Mouse (Mus musculus) midbrain, embryonic 10.5 days (tissue): Measurements from ENCODE around the gene Zfp281. TPM values are rescaled to one million over a fixed set of nuclear protein-coding genes. Genes with fewer than 3 reads are reported as not detected.
A peak's percentile ranks its signal among the peaks of the same experiment; 100 is the strongest.

Experiments used
- DNase-seq: peaks from one replicate; pipeline ENCODE4 v3.0.0-alpha.2; 2017; ENCODE audit warnings: low spot score
- H3K27ac ChIP-seq: fragments of 300-500 bp; sonication (generic); replicated peaks from 2 replicates; pipeline ENCODE4 v1.5.1; 2016; ENCODE audit warnings: mild to moderate bottlenecking
- H3K27me3 ChIP-seq: fragments of 300-500 bp; sonication (generic); 2 replicates; pipeline ENCODE4 v1.6.1; 2016; ENCODE audit warnings: low read depth, mild to moderate bottlenecking; ENCODE audit not compliant: poor library complexity, severe bottlenecking
- H3K36me3 ChIP-seq: fragments of 300-500 bp; sonication (generic); 2 replicates; pipeline ENCODE4 v1.6.1; 2016; ENCODE audit warnings: mild to moderate bottlenecking, moderate library complexity
- H3K4me1 ChIP-seq: fragments of 300-500 bp; sonication (generic); 2 replicates; pipeline ENCODE4 v1.6.1; 2016
- H3K4me3 ChIP-seq: fragments of 300-500 bp; sonication (generic); 2 replicates; pipeline ENCODE4 v1.5.1; 2016; ENCODE audit warnings: mild to moderate bottlenecking, moderate library complexity
- H3K9me3 ChIP-seq: fragments of 300-500 bp; sonication (generic); replicated peaks from 2 replicates; pipeline ENCODE4 v1.6.1; 2016; ENCODE audit warnings: mild to moderate bottlenecking
- WGBS: fragments of 180-500 bp; shearing (Covaris S2); methylation state at CpG from one replicate; pipeline ENCODE4 v1.1.7; 2016; 5-methylcytosine and 5-hydroxymethylcytosine counted together
- polyA plus RNA-seq: library from polyadenylated mRNA; unstranded; fragments of >200 nt; fragmentation: Nextera tagmentation; extraction: Ambion mirVana; gene quantifications from 2 replicates; pipeline ENCODE4 v1.2.1, GENCODE M21; 2016

The Zfp281 gene
- polyA plus RNA-seq, 1 experiment from 2014 or later = 28.4 TPM

GRCm38 (mm10) chr1:136669926-136670325 lies 45.2 kb downstream of the Zfp281 start:
- H3K27me3 ChIP-seq = peaks cover 11% of the 10 kb centered on the region
- H3K4me3 ChIP-seq = no peak overlapping the region
- peaks cover 44% of the 10 kb centered on the region for H3K4me1 ChIP-seq
- no peak for DNase-seq
- no peaks in the 10 kb centered on the region for H3K9me3 ChIP-seq
- no peak overlapping the region for H3K27ac ChIP-seq
- 73% methylated on average over 7 of the region's 7 CpGs for WGBS
- H3K36me3 ChIP-seq = no peaks in the 10 kb centered on the region

GRCm38 (mm10) chr1:136670421-136670820 lies 45.7 kb downstream of the Zfp281 start:
- DNase-seq = no peak
- Histone ChIP-seq H3K4me1 (peaks cover 44% of the 10 kb centered on the region), H3K36me3 (no peaks in the 10 kb centered on the region), H3K27ac (no peak overlapping the region), H3K4me3 (no peak overlapping the region), H3K27me3 (peaks cover 11% of the 10 kb centered on the region), H3K9me3 (no peaks in the 10 kb centered on the region)
- 47% methylated on average over 16 of the region's 16 CpGs for WGBS

GRCm38 (mm10) chr1:136671767-136672434 lies 47.2 kb downstream of the Zfp281 start:
- Histone ChIP-seq H3K4me3 (no peak overlapping the region), H3K36me3 (no peaks in the 10 kb centered on the region), H3K4me1 (peaks cover 45% of the 10 kb centered on the region), H3K27me3 (peaks cover 11% of the 10 kb centered on the region), H3K27ac (no peak overlapping the region), H3K9me3 (no peaks in the 10 kb centered on the region)
- 91% methylated on average over 12 of the region's 12 CpGs for WGBS
- DNase-seq = no peak

- WGBS = 79% methylated on average over 6 of the region's 6 CpGs
- Histone ChIP-seq H3K36me3 (no peaks in the 10 kb centered on the region), H3K27ac (no peak overlapping the region), H3K4me1 (peaks cover 45% of the 10 kb centered on the region), H3K4me3 (no peak overlapping the region), H3K9me3 (no peaks in the 10 kb centered on the region), H3K27me3 (peaks cover 11% of the 10 kb centered on the region)
- DNase-seq = no peak
These were observed 47.9 kb downstream of the Zfp281 start for GRCm38 (mm10) chr1:136672564-136672963.

GRCm38 (mm10) chr1:136673293-136673692 lies 48.6 kb downstream of the Zfp281 start:
- no peaks in the 10 kb centered on the region for H3K36me3 ChIP-seq
- 32% methylated on average over 4 of the region's 4 CpGs for WGBS
- DNase-seq = no peak
- H3K27ac ChIP-seq = no peak overlapping the region
- peaks cover 45% of the 10 kb centered on the region for H3K4me1 ChIP-seq
- no peaks in the 10 kb centered on the region for H3K9me3 ChIP-seq
- H3K27me3 ChIP-seq = peaks cover 11% of the 10 kb centered on the region
- H3K4me3 ChIP-seq = no peak overlapping the region

GRCm38 (mm10) chr1:136674548-136675455 lies 50.1 kb downstream of the Zfp281 start:
- no peak for DNase-seq
- H3K4me1 ChIP-seq = peaks cover 45% of the 10 kb centered on the region
- H3K9me3 ChIP-seq = no peaks in the 10 kb centered on the region
- no peaks in the 10 kb centered on the region for H3K36me3 ChIP-seq
- peak overlapping the region; percentile 23; the same call in 1 of the 2 replicates for H3K4me3 ChIP-seq
- WGBS = 10% methylated on average over 25 of the region's 25 CpGs
- peaks cover 11% of the 10 kb centered on the region for H3K27me3 ChIP-seq
- no peak overlapping the region; the same call in 1 of the 2 replicates for H3K27ac ChIP-seq

GRCm38 (mm10) chr1:136675736-136676444 lies 51.2 kb downstream of the Zfp281 start:
- WGBS = 90% methylated on average over 16 of the region's 16 CpGs
- DNase-seq = no peak

GRCm38 (mm10) chr1:136676445-136676755 lies 51.7 kb downstream of the Zfp281 start:
- DNase-seq = no peak
- H3K4me3 ChIP-seq = no peak overlapping the region
- H3K27me3 ChIP-seq = peaks cover 6% of the 10 kb centered on the region
- peaks cover 35% of the 10 kb centered on the region for H3K4me1 ChIP-seq
- H3K27ac ChIP-seq = no peak overlapping the region
- H3K36me3 ChIP-seq = no peaks in the 10 kb centered on the region
- WGBS = 82% methylated on average over 6 of the region's 6 CpGs
- H3K9me3 ChIP-seq = no peaks in the 10 kb centered on the region

More at GRCm38 (mm10) chr1:136675736-136676444, 51.2 kb downstream of the Zfp281 start:
- Histone ChIP-seq H3K4me3 (no peak overlapping the region), H3K27ac (no peak overlapping the region), H3K36me3 (no peaks in the 10 kb centered on the region), H3K9me3 (no peaks in the 10 kb centered on the region), H3K4me1 (peaks cover 37% of the 10 kb centered on the region), H3K27me3 (peaks cover 11% of the 10 kb centered on the region)

GRCm38 (mm10) chr1:136677847-136678325 lies 53.2 kb downstream of the Zfp281 start:
- Histone ChIP-seq H3K27me3 (no peaks in the 10 kb centered on the region), H3K4me3 (no peak overlapping the region), H3K36me3 (no peaks in the 10 kb centered on the region), H3K27ac (no peak overlapping the region), H3K4me1 (peaks cover 26% of the 10 kb centered on the region), H3K9me3 (no peaks in the 10 kb centered on the region)
- WGBS = 84% methylated on average over 3 of the region's 3 CpGs
- no peak for DNase-seq

GRCm38 (mm10) chr1:136678836-136679235 lies 54.1 kb downstream of the Zfp281 start:
- H3K36me3 ChIP-seq = no peaks in the 10 kb centered on the region
- no peak overlapping the region for H3K27ac ChIP-seq
- H3K4me1 ChIP-seq = peaks cover 24% of the 10 kb centered on the region
- 69% methylated on average over 4 of the region's 4 CpGs for WGBS
- no peak overlapping the region for H3K4me3 ChIP-seq
- DNase-seq = no peak
- H3K27me3 ChIP-seq = no peaks in the 10 kb centered on the region
- H3K9me3 ChIP-seq = no peaks in the 10 kb centered on the region
